35 mouse cellular contexts compared by ENCODE assay signal in genomic region chr2:84948252-84948651, GRCm38 (mm10). TPM values are rescaled to one million over a fixed set of nuclear protein-coding genes. Genes with fewer than 3 reads are reported as not detected.
"Had no signal": no experiment of that assay in that cellular context is flagged by ENCODE, and none has a peak within 500 bp of the region (broad histone marks: within the 10 kb centered on the region; RNA-seq: fewer than 3 reads in every experiment).

No protein-coding gene starts in this region.

- H3K4me1 ChIP-seq: hindbrain, embryonic 10.5 days; hindbrain, embryonic 12.5 days; limb, embryonic 10.5 days; limb, embryonic 12.5 days had no signal

- H3K36me3 ChIP-seq: hindbrain, embryonic 12.5 days had no signal

- H3K27ac ChIP-seq: gastrocnemius, adult 2 months; heart, adult 2 months; hindbrain, embryonic 10.5 days; hindbrain, embryonic 12.5 days; hindbrain, embryonic 14.5 days; layer of hippocampus, adult 2 months; left cerebral cortex, adult 2 months; limb, embryonic 10.5 days; limb, embryonic 12.5 days had no signal

- H3K27me3 ChIP-seq: hindbrain, embryonic 12.5 days; limb, embryonic 12.5 days; liver, embryonic 15.5 days had no signal

- H3K4me3 ChIP-seq: gastrocnemius, adult 2 months; heart, adult 2 months; hindbrain, embryonic 10.5 days; hindbrain, embryonic 12.5 days; layer of hippocampus, adult 2 months; left cerebral cortex, adult 2 months; limb, embryonic 10.5 days; limb, embryonic 12.5 days; liver, embryonic 15.5 days had no signal

- H3K9ac ChIP-seq: hindbrain, embryonic 12.5 days; hindbrain, embryonic 14.5 days; limb, embryonic 12.5 days; liver, embryonic 15.5 days had no signal

- ATAC-seq: hindbrain, embryonic 16.5 days; inflammation-experienced regulatory T-cells, adult 6 months; intestine, embryonic 16.5 days had no signal

- H3K9me3 ChIP-seq: hindbrain, embryonic 10.5 days; hindbrain, embryonic 12.5 days; limb, embryonic 10.5 days; limb, embryonic 12.5 days; liver, embryonic 15.5 days had no signal

- H3K4me2 ChIP-seq: heart, embryonic 11.5 days; hindbrain, embryonic 12.5 days; hindbrain, embryonic 14.5 days; limb, embryonic 12.5 days; liver, embryonic 15.5 days had no signal

- DNase-seq: gastrocnemius, adult 2 months; gastrocnemius, postnatal 10 days; gastrocnemius, postnatal 25 days; heart, adult 2 months; heart, postnatal 10 days; heart, postnatal 36 days; kidney, adult 18-20 months; kidney, adult 8-10 months; kidney, postnatal 10 days; kidney, postnatal 25 days; kidney, postnatal 4 days; lung, adult 18-20 months had no signal

RNA-seq across cellular contexts. Expression of gene Prg2, which starts 32.0 kb away (rescaled TPM):
- total RNA-seq: gastrocnemius, adult 2 months; gastrocnemius, postnatal 25 days; gastrocnemius, postnatal 4 days; heart, adult 2 months; heart, postnatal 36 days; layer of hippocampus, adult 2 months; layer of hippocampus, postnatal 10 days; layer of hippocampus, postnatal 25 days; left cerebral cortex, adult 2 months; left cerebral cortex, postnatal 14 days; left cerebral cortex, postnatal 36 days; liver, adult 2 months had no signal
- polyA plus RNA-seq: frontal cortex, adult 2 months; heart, embryonic 14.5 days; hindbrain, embryonic 10.5 days; hindbrain, embryonic 14.5 days; hindbrain, embryonic 16.5 days; kidney, embryonic 14.5 days; kidney, embryonic 16.5 days had no signal

RNA-seq across cellular contexts. Expression of gene Prg3, which starts 39.8 kb away (rescaled TPM):
- total RNA-seq: gastrocnemius, adult 2 months; gastrocnemius, postnatal 10 days; gastrocnemius, postnatal 25 days; gastrocnemius, postnatal 4 days; heart, adult 2 months; heart, postnatal 10 days; heart, postnatal 36 days; layer of hippocampus, adult 2 months; layer of hippocampus, postnatal 10 days; layer of hippocampus, postnatal 25 days; left cerebral cortex, adult 2 months; left cerebral cortex, postnatal 14 days; left cerebral cortex, postnatal 36 days; liver, adult 2 months had no signal
- polyA plus RNA-seq: frontal cortex, adult 2 months; heart, adult 2 months; heart, embryonic 14.5 days; hindbrain, embryonic 10.5 days; hindbrain, embryonic 12.5 days; hindbrain, embryonic 14.5 days; hindbrain, embryonic 16.5 days; inflammation-experienced regulatory T-cells, adult 6 months; intestine, embryonic 16.5 days; kidney, embryonic 14.5 days; kidney, embryonic 16.5 days; limb, embryonic 12.5 days; limb, embryonic 14.5 days; liver, adult 2 months had no signal
